Mouse (Mus musculus) layer of hippocampus, postnatal 14 days (tissue): ENCODE results near the gene Gm31571. TPM values are rescaled to one million over a fixed set of nuclear protein-coding genes. Genes with fewer than 3 reads are reported as not detected.
"Not testable (repeated sequence)": the region's sequence is repeated elsewhere in the genome, so short reads cannot be mapped to it uniquely, and the experiment has no call there.

Source experiments
- DNase-seq, 2 experiments: peaks; one replicate each; pipeline ENCODE4 v3.0.0; 2021 to 2022; ENCODE audit warnings: low spot score in 2 of 2, mixed read lengths in 1 of 2
- long read RNA-seq, 2 experiments: library from polyadenylated mRNA; stranded (forward); transcript quantifications; one replicate each; pipeline ENCODE4 v2.0.0; 2021
- total RNA-seq, 2 experiments: library from RNA; stranded (reverse); gene quantifications; 2 replicates each; pipeline ENCODE4 v1.2.3; 2021

Gene Gm31571
- not detected for total RNA-seq
- long read RNA-seq, experiment 1: 0 reads
- long read RNA-seq, experiment 2: 0 reads

DNA sequence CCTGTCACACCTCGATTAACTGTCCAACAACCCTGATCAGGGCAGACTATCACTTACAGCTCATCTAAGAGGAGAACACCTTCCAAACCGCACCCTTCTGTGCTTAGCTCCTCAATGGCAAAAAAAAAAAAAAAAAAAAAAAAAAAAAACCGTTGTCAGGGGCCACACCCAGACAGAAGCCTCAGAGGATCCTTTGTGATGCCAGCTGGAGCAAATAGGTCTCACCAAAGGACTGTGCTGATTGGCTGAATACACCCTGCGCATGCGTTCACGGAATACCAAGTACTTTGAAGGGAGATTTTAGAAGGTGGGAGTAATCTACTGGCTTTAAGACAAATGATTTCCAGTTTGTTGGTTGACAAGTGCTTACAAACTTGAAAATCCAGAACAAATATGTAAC is at the start of gene Gm31571:
Gene Gm31571, minus strand, starts transcription at position 101 of the 400 bp plus-strand sequence.
- not testable (repeated sequence) for DNase-seq
